Mouse (Mus musculus): ENCODE measurements around the gene Rpl36al. TPM values are rescaled to one million over a fixed set of nuclear protein-coding genes. Genes with fewer than 3 reads are reported as not detected.

Rpl36al gene
- polyA plus RNA-seq, 1 experiment from 2014 or later, result 510 TPM

DNA sequence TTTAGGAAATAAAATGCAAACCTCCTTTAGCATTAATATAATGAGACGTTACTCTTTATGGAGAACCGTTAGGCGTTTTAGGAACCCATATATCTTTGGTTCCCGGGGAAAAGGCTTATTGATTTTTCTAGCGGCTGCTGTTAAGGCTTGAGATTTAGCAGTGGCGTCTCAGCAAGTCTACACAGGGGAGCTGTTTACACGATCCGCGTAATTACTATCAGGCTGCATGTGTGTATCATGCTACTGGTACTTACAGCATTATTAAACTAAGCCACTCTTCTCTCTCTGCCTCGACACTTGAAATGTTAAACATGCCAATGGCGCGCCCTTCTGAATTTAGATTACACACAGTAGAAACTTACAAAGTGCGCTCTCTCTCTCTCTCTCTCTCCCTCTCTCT lies 33.8 kb downstream of the Rpl36al start:
- no peak for ATAC-seq
- 67% methylated on average over 13 of the region's 13 CpGs for WGBS
- no peak overlapping the region for H3K4me3 ChIP-seq (ENCODE audit: low read depth, low read length)

DNA sequence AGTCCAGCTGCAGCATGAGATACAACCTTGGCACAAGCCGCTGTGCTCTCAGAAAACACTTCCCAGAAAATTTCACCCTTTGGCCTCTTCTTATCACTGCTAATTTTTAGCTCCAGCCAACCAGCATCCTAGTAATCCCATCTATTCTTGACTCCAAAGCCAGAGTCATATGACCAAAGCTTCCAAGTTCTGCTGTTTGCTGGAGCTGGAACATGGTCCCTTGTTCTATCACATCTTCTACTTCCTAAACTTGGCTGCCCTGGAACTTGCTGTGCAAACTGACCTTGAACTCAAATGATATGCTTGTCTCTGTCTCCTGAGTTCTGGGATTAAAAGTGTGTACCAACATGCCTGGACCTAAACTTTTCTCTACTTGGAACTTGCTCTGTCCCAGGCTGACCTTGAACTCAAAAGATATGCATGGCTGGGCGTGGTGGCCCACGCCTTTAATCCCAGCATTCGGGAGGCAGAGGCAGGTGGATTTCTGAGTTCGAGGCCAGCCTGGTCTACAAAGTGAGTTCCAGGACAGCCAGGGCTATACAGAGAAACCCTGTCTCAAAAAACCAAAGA lies 36.6 kb downstream of the Rpl36al start:
- TF ChIP-seq CTCF (IDR thresholded peaks at IDR 0.05) (no peak), EP300 (IDR thresholded peaks at IDR 0.05) (no peak)
- no peaks in the 10 kb centered on the region for H3K9me3 ChIP-seq (ENCODE audit: low read length)
- H3K36me3 ChIP-seq (ENCODE audit: insufficient read depth, low read length), result no peaks in the 10 kb centered on the region
- H3K4me1 ChIP-seq (ENCODE audit: insufficient read depth, low read depth, low read length), result no peaks in the 10 kb centered on the region
- no peak for DNase-seq (ENCODE audit: low spot score)
- no peak overlapping the region for H3K4me3 ChIP-seq (ENCODE audit: low read depth, low read length)
- ATAC-seq, result no peak
- H3K9ac ChIP-seq (replicated peaks; ENCODE audit: low read depth), result no peak overlapping the region
- H3K27ac ChIP-seq (ENCODE audit: low read length), result no peak overlapping the region
- no peak overlapping the region for H3K4me2 ChIP-seq (replicated peaks; ENCODE audit: low read depth, low read length)
- 88% methylated on average over 5 of the region's 5 CpGs for WGBS
- H3K27me3 ChIP-seq (replicated peaks; ENCODE audit: insufficient read depth, low read length), result no peaks in the 10 kb centered on the region

More for the DNA sequence above, 33.8 kb downstream of the Rpl36al start:
- no peaks in the 10 kb centered on the region for H3K9me3 ChIP-seq (ENCODE audit: low read length)
- no peak overlapping the region for H3K27ac ChIP-seq (ENCODE audit: low read length)
- DNase-seq (ENCODE audit: low spot score), result no peak
- H3K36me3 ChIP-seq (ENCODE audit: insufficient read depth, low read length), result no peaks in the 10 kb centered on the region
- H3K27me3 ChIP-seq (replicated peaks; ENCODE audit: insufficient read depth, low read length), result no peaks in the 10 kb centered on the region
- no peak overlapping the region for H3K4me2 ChIP-seq (replicated peaks; ENCODE audit: low read depth, low read length)
- no peak overlapping the region for H3K9ac ChIP-seq (replicated peaks; ENCODE audit: low read depth)
- TF ChIP-seq CTCF (IDR thresholded peaks at IDR 0.05) (no peak), EP300 (IDR thresholded peaks at IDR 0.05) (no peak)
- no peaks in the 10 kb centered on the region for H3K4me1 ChIP-seq (ENCODE audit: insufficient read depth, low read depth, low read length)

DNA sequence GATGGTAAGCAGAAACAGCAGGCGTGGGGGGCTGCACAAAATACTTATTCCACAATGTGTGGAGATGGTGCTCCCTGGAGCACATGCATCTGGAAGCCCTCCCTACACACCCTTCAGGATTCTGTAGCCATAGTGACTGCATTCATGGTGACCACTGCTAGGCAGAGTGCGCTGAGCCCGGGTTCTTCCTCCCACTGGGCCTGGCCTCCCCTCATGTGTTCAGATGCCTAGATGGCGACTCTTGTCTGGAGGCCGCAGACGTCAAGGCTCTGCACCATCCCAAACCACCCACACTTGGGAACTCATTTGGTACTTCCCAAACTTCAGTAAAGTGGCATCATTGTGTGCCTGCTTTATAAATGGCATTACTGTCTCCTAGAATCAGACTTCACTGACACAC lies 40.4 kb downstream of the Rpl36al start:
- no peak overlapping the region for H3K27ac ChIP-seq (ENCODE audit: low read length)
- no peaks in the 10 kb centered on the region for H3K27me3 ChIP-seq (replicated peaks; ENCODE audit: insufficient read depth, low read length)
- TF ChIP-seq EP300 (IDR thresholded peaks at IDR 0.05) (no peak), CTCF (IDR thresholded peaks at IDR 0.05) (no peak)
- no peak overlapping the region for H3K9ac ChIP-seq (replicated peaks; ENCODE audit: low read depth)
- no peak overlapping the region for H3K4me2 ChIP-seq (replicated peaks; ENCODE audit: low read depth, low read length)
- H3K4me1 ChIP-seq (ENCODE audit: insufficient read depth, low read depth, low read length), result no peaks in the 10 kb centered on the region
- no peak for ATAC-seq
- H3K4me3 ChIP-seq (ENCODE audit: low read depth, low read length), result no peak overlapping the region
- DNase-seq (ENCODE audit: low spot score), result no peak
- H3K36me3 ChIP-seq (ENCODE audit: insufficient read depth, low read length), result no peaks in the 10 kb centered on the region
- H3K9me3 ChIP-seq (ENCODE audit: low read length), result no peaks in the 10 kb centered on the region
- 67% methylated on average over 6 of the region's 6 CpGs for WGBS

DNA sequence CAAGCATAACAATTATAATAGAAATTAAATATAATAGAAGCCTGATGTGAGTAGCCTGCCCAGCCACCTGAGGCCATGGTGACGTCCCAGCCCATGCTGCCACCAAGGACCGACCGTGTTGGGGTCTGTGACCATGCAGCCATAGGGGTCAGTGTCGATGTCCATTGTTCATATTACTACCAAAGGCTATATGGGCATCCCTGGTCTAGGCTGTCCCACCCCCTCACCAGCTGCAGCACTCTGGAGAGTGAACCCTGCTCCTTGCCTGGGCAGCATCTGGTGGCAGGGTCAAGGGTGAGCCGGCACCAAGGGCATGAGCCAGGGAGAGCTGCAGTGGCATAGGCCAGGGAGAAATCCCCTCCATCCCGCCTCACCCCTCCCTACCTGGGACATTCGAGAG lies 44.0 kb downstream of the Rpl36al start:
- H3K9ac ChIP-seq (replicated peaks; ENCODE audit: low read depth), result no peak overlapping the region
- H3K4me2 ChIP-seq (replicated peaks; ENCODE audit: low read depth, low read length), result no peak overlapping the region
- no peak overlapping the region for H3K4me3 ChIP-seq (ENCODE audit: low read depth, low read length)
- H3K27ac ChIP-seq (ENCODE audit: low read length), result no peak overlapping the region
- WGBS, result 82% methylated on average over 7 of the region's 7 CpGs
- ATAC-seq (no peak), DNase-seq (ENCODE audit: low spot score) (no peak)
- no peaks in the 10 kb centered on the region for H3K36me3 ChIP-seq (ENCODE audit: insufficient read depth, low read length)
- TF ChIP-seq EP300 (IDR thresholded peaks at IDR 0.05), result no peak
- TF ChIP-seq CTCF (IDR thresholded peaks at IDR 0.05), result no peak
- H3K9me3 ChIP-seq (ENCODE audit: low read length), result no peaks in the 10 kb centered on the region
- H3K4me1 ChIP-seq (ENCODE audit: insufficient read depth, low read depth, low read length), result no peaks in the 10 kb centered on the region
- H3K27me3 ChIP-seq (replicated peaks; ENCODE audit: insufficient read depth, low read length), result no peaks in the 10 kb centered on the region

GRCm38 (mm10) chr12:69139201-69139600 lies 44.7 kb downstream of the Rpl36al start:
- DNase-seq (ENCODE audit: low spot score) (no peak), ATAC-seq (no peak)
- Histone ChIP-seq H3K4me2 (replicated peaks; ENCODE audit: low read depth, low read length) (no peak overlapping the region), H3K27ac (ENCODE audit: low read length) (no peak overlapping the region), H3K9ac (replicated peaks; ENCODE audit: low read depth) (no peak overlapping the region), H3K36me3 (ENCODE audit: insufficient read depth, low read length) (no peaks in the 10 kb centered on the region), H3K27me3 (replicated peaks; ENCODE audit: insufficient read depth, low read length) (no peaks in the 10 kb centered on the region), H3K4me1 (ENCODE audit: insufficient read depth, low read depth, low read length) (no peaks in the 10 kb centered on the region), H3K4me3 (ENCODE audit: low read depth, low read length) (no peak overlapping the region), H3K9me3 (ENCODE audit: low read length) (no peaks in the 10 kb centered on the region)
- TF ChIP-seq CTCF (IDR thresholded peaks at IDR 0.05), result no peak
- TF ChIP-seq EP300 (IDR thresholded peaks at IDR 0.05), result no peak
- WGBS, result 94% methylated on average over 3 of the region's 3 CpGs

Small RNA genes within 50 kb of the gene (microRNA-seq; reads per million reads assigned to microRNA genes)
- not detected for gene Gm47287
- gene Gm47295, result not detected

Other genes starting within 250 kb of the Rpl36al start
- gene Rps29, start 24.9 kb downstream of the Rpl36al start, polyA plus RNA-seq (2015; fragmentation: Nextera tagmentation; extraction: Ambion mirVana), result 1,546 and 1,642 TPM in 2 replicates
- 1.9 and 2.3 TPM in 2 replicates for gene Lrr1, start 15.3 kb downstream of the Rpl36al start, polyA plus RNA-seq (2015; fragmentation: Nextera tagmentation; extraction: Ambion mirVana)
- gene Mgat2, start 74 bp upstream of the Rpl36al start, polyA plus RNA-seq (2015; fragmentation: Nextera tagmentation; extraction: Ambion mirVana), result 45.7 and 50.0 TPM in 2 replicates
- gene Gm49383, start 13.0 kb upstream of the Rpl36al start, polyA plus RNA-seq (2015; fragmentation: Nextera tagmentation; extraction: Ambion mirVana), result 7.9 and 8.2 TPM in 2 replicates
- 5.8 and 6.3 TPM in 2 replicates for gene Dnaaf2, start 14.3 kb upstream of the Rpl36al start, polyA plus RNA-seq (2015; fragmentation: Nextera tagmentation; extraction: Ambion mirVana)
- gene Gm49384, start 20.2 kb upstream of the Rpl36al start, polyA plus RNA-seq (2015; fragmentation: Nextera tagmentation; extraction: Ambion mirVana), result 6.3 and 6.4 TPM in 2 replicates
- 5.3 and 6.1 TPM in 2 replicates for gene Pole2, start 44.1 kb upstream of the Rpl36al start, polyA plus RNA-seq (2015; fragmentation: Nextera tagmentation; extraction: Ambion mirVana)
- gene Klhdc1, start 57.1 kb upstream of the Rpl36al start, polyA plus RNA-seq (2015; fragmentation: Nextera tagmentation; extraction: Ambion mirVana), result 22.7 and 25.5 TPM in 2 replicates
- 82.1 and 83.9 TPM in 2 replicates for gene Klhdc2, start 112.6 kb upstream of the Rpl36al start, polyA plus RNA-seq (2015; fragmentation: Nextera tagmentation; extraction: Ambion mirVana)
- gene Nemf, start 173.1 kb upstream of the Rpl36al start, polyA plus RNA-seq (2015; fragmentation: Nextera tagmentation; extraction: Ambion mirVana), result 65.5 and 68.5 TPM in 2 replicates
- gene Arf6, start 188.1 kb upstream of the Rpl36al start, polyA plus RNA-seq (2015; fragmentation: Nextera tagmentation; extraction: Ambion mirVana), result 86.3 and 92.5 TPM in 2 replicates
- 2.6 and 3.2 TPM in 2 replicates for gene Gm9887, start 188.4 kb upstream of the Rpl36al start, polyA plus RNA-seq (2015; fragmentation: Nextera tagmentation; extraction: Ambion mirVana)

Measured in lung, postnatal 0 days (tissue).